Mouse (Mus musculus) mature B cell (primary cell): Measurements from ENCODE around the gene Nkx2-5.

Source experiments
- in situ Hi-C: fragments of 300-500 bp; cut with MboI; formaldehyde crosslinking; loops from 2 replicates; pipeline ENCODE4 v1.14.3; 2019

Nkx2-5 gene

GRCm38 (mm10) chr17:26850358-26851135, 5.7 kb upstream of the Nkx2-5 start:
- in situ Hi-C loops, result no loop called here

- in situ Hi-C loops, result no loop called here
Measured at GRCm38 (mm10) chr17:26849746-26850357, 5.0 kb upstream of the Nkx2-5 start.

- in situ Hi-C loops, result no loop called here
Measured at GRCm38 (mm10) chr17:26849106-26849745, 4.4 kb upstream of the Nkx2-5 start.

GRCm38 (mm10) chr17:26848236-26848635, 3.4 kb upstream of the Nkx2-5 start:
- in situ Hi-C loops, result no loop called here

- in situ Hi-C loops, result no loop called here
Measured at GRCm38 (mm10) chr17:26847801-26848200, 3.0 kb upstream of the Nkx2-5 start.

- in situ Hi-C loops, result no loop called here
Measured at GRCm38 (mm10) chr17:26846411-26846810, 1.6 kb upstream of the Nkx2-5 start.

- in situ Hi-C loops, result no loop called here
Measured at GRCm38 (mm10) chr17:26845149-26846050, 591 bp upstream of the Nkx2-5 start.

GRCm38 (mm10) chr17:26844371-26844851, 398 bp downstream of the Nkx2-5 start:
- in situ Hi-C loops, result no loop called here

- in situ Hi-C loops, result no loop called here
Measured at GRCm38 (mm10) chr17:26843696-26844236, 1.0 kb downstream of the Nkx2-5 start.

GRCm38 (mm10) chr17:26843229-26843567, 1.6 kb downstream of the Nkx2-5 start:
- in situ Hi-C loops, result no loop called here

- in situ Hi-C loops, result no loop called here
Measured at GRCm38 (mm10) chr17:26842431-26843228, 2.2 kb downstream of the Nkx2-5 start.

- in situ Hi-C loops, result no loop called here
Measured at GRCm38 (mm10) chr17:26841981-26842380, 2.8 kb downstream of the Nkx2-5 start.

- in situ Hi-C loops, result no loop called here
Measured at GRCm38 (mm10) chr17:26840922-26841731, 3.7 kb downstream of the Nkx2-5 start.

GRCm38 (mm10) chr17:26840439-26840780, 4.4 kb downstream of the Nkx2-5 start:
- in situ Hi-C loops, result no loop called here

- in situ Hi-C loops, result no loop called here
Measured at GRCm38 (mm10) chr17:26839718-26840438, 4.9 kb downstream of the Nkx2-5 start.

- in situ Hi-C loops, result no loop called here
Measured at GRCm38 (mm10) chr17:26838911-26839717, 5.7 kb downstream of the Nkx2-5 start.

GRCm38 (mm10) chr17:26838191-26838910, 6.5 kb downstream of the Nkx2-5 start:
- in situ Hi-C loops, result no loop called here

- in situ Hi-C loops, result no loop called here
Measured at GRCm38 (mm10) chr17:26837546-26837985, 7.2 kb downstream of the Nkx2-5 start.
